Mouse (Mus musculus) hindbrain, postnatal 0 days (tissue): ENCODE measurements around the gene Pik3ap1. TPM values are rescaled to one million over a fixed set of nuclear protein-coding genes. Genes with fewer than 3 reads are reported as not detected.

Experiments used
- ATAC-seq: fragments of 200-750 bp; cut with Nextera tagmentation; 2 replicates; pipeline ENCODE4 v1.8.0; 2017; ENCODE audit warnings: mild to moderate bottlenecking, moderate TSS enrichment, moderate library complexity
- DNase-seq: peaks from one replicate; pipeline ENCODE4 v3.0.0-alpha.2; 2015; ENCODE audit warnings: low spot score
- H3K27ac ChIP-seq: fragments of 300-500 bp; sonication (generic); 2 replicates; pipeline ENCODE4 v1.5.1; 2014; ENCODE audit warnings: mild to moderate bottlenecking
- H3K27me3 ChIP-seq: fragments of 300-500 bp; sonication (generic); 2 replicates; pipeline ENCODE4 v1.6.1; 2014; ENCODE audit warnings: low read length, mixed read lengths; ENCODE audit not compliant: insufficient read depth
- H3K36me3 ChIP-seq: fragments of 300-500 bp; sonication (generic); 2 replicates; pipeline ENCODE4 v1.6.1; 2014; ENCODE audit warnings: low read length, mixed read lengths; ENCODE audit not compliant: insufficient read depth
- H3K4me1 ChIP-seq: fragments of 300-500 bp; sonication (generic); 2 replicates; pipeline ENCODE4 v1.6.1; 2014; ENCODE audit warnings: antibody characterized with exemption, low read length, mixed read lengths; ENCODE audit not compliant: insufficient read depth
- H3K4me2 ChIP-seq: fragments of 300-500 bp; sonication (generic); 2 replicates; pipeline ENCODE4 v1.6.1; 2014; ENCODE audit warnings: low read depth, mild to moderate bottlenecking, low read length, moderate library complexity, mixed read lengths
- H3K4me3 ChIP-seq: fragments of 300-500 bp; sonication (generic); 2 replicates; pipeline ENCODE4 v1.5.1; 2014; ENCODE audit warnings: low read length
- H3K9ac ChIP-seq: fragments of 300-500 bp; sonication (generic); replicated peaks from 2 replicates; pipeline ENCODE4 v1.6.1; 2014; ENCODE audit warnings: mild to moderate bottlenecking, low read length, moderate library complexity, mixed read lengths
- H3K9me3 ChIP-seq: fragments of 300-500 bp; sonication (generic); 2 replicates; pipeline ENCODE4 v1.6.1; 2016; ENCODE audit warnings: low read length, mixed read lengths
- CTCF ChIP-seq: IDR thresholded peaks from 2 replicates; pipeline ENCODE4 v1.5.1; 2016; ENCODE audit warnings: antibody characterized with exemption, control low read depth, low read depth
- WGBS: fragments of 180-500 bp; shearing (Covaris S2); extraction: QIAGEN DNeasy Blood & Tissue Kit; methylation state at CpG from one replicate; pipeline ENCODE4 v1.1.7; 2014; 5-methylcytosine and 5-hydroxymethylcytosine counted together
- polyA plus RNA-seq: library from polyadenylated mRNA; unstranded; fragments of >200 nt; fragmentation: Nextera tagmentation; extraction: Ambion mirVana; gene quantifications from 2 replicates; pipeline ENCODE4 v1.2.1, GENCODE M21; 2015
- total RNA-seq: library from RNA; depleted of rRNA; stranded (reverse); fragments of >200 nt; gene quantifications from 2 replicates; pipeline ENCODE4 v1.2.3, GENCODE M21; 2014

Gene Pik3ap1
- total and polyA plus RNA-seq, 2 experiments from 2014 or later = 1.1 to 1.7 TPM

DNA sequence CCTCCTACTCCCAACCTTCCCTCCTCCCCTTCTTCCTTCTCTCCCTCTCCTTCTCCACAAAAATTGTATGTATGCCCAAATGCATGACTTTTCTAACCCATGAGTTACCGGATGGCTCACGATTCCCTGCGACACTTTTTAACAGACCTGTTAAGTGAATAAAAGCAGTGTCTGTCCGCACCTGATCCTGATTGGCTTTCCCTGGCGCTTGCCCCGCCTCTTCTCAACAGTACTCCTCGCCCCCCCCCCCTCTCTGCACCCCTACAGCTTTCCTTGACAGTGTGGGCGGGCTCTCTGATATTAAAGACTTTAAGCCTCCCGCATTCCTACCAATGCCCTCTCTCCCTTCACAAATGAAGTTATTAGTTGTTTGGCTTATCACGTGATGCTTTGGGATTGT lies 31.3 kb upstream of the Pik3ap1 start:
- TF ChIP-seq CTCF = no peak
- Histone ChIP-seq H3K9ac (no peak overlapping the region), H3K9me3 (no peaks in the 10 kb centered on the region), H3K36me3 (no peaks in the 10 kb centered on the region), H3K27ac (no peak overlapping the region), H3K4me2 (no peak overlapping the region), H3K4me3 (no peak overlapping the region), H3K27me3 (no peaks in the 10 kb centered on the region), H3K4me1 (no peaks in the 10 kb centered on the region)
- WGBS = 34% methylated on average over 10 of the region's 10 CpGs
- DNase-seq (no peak), ATAC-seq (no peak)

DNA sequence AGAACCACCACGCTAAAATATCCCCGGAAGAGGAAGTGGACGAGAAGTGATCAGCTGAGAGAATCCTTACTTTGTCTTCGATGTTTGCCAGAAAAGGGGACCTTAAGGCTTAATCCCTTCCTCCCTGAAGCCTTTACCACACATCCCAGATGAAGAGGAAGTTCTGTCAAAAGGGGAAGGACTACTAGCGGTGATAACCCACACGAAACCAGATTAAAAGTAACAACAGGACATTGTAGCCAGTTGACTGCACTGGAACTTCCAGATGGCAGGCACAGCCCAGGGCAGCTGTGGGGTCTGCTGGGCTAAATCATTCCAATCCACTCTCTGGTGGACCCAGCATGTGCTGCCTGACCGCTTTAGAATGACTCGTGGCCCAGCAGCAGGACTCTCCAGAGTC lies 17.7 kb upstream of the Pik3ap1 start:
- Histone ChIP-seq H3K9ac (no peak overlapping the region), H3K36me3 (no peaks in the 10 kb centered on the region), H3K4me2 (no peak overlapping the region), H3K27me3 (no peaks in the 10 kb centered on the region), H3K9me3 (no peaks in the 10 kb centered on the region), H3K4me1 (no peaks in the 10 kb centered on the region), H3K4me3 (no peak overlapping the region), H3K27ac (no peak overlapping the region)
- no peak for ATAC-seq
- WGBS = 80% methylated on average over 8 of the region's 8 CpGs
- no peak for DNase-seq
- TF ChIP-seq CTCF = no peak

DNA sequence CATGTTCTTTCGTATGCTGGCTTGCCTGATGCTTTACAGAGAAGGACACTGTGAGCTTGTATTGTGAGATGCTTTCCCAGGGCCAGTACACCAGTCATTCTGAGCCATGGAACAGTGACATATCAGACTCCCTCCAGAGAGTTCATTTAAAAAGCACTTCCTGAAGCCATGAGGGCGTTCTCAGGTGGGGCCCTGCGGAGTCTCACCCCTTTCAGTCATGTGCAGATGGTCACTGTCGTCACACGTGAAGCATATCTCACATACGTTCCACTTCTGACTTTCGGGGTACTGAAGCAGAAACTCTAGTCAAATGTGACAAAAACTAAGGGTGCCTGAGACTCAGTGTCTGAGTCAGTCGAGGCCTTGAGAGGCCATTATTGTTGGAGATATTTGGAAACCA lies 6.0 kb upstream of the Pik3ap1 start:
- no peak for ATAC-seq
- no peaks in the 10 kb centered on the region for H3K36me3 ChIP-seq
- no peaks in the 10 kb centered on the region for H3K27me3 ChIP-seq
- no peak overlapping the region; the same call in 1 of the 2 replicates for H3K9ac ChIP-seq
- no peak overlapping the region for H3K4me2 ChIP-seq
- no peak for DNase-seq
- WGBS = 83% methylated on average over 8 of the region's 8 CpGs
- no peak overlapping the region for H3K4me3 ChIP-seq
- no peaks in the 10 kb centered on the region for H3K4me1 ChIP-seq
- no peak for TF ChIP-seq CTCF
- no peak overlapping the region for H3K27ac ChIP-seq
- H3K9me3 ChIP-seq = no peaks in the 10 kb centered on the region

DNA sequence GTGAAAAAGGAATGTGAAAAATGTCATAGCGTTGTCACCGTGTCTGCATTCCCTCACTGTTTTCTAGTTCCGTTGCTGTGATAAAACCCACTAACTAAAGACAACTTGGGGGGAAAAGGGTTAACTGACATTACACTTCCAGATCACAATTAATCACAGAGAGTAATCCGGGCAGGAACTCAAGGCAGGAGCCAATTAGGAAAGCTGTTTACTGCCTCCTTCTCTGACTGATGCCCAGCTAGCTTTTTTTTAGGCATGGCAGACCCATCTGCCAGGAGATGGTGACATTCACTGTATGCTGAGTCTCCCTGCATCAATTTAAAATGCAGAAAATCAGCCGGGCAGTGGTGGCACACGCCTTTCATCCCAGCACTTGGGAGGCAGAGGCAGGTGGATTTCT lies 4.4 kb upstream of the Pik3ap1 start:
- no peaks in the 10 kb centered on the region for H3K4me1 ChIP-seq
- peak; percentile 44 for DNase-seq
- no peak for TF ChIP-seq CTCF
- no peak overlapping the region for H3K9ac ChIP-seq
- no peaks in the 10 kb centered on the region for H3K27me3 ChIP-seq
- no peak overlapping the region for H3K4me3 ChIP-seq
- WGBS = 46% methylated on average over 6 of the region's 6 CpGs
- H3K36me3 ChIP-seq = no peaks in the 10 kb centered on the region
- no peaks in the 10 kb centered on the region for H3K9me3 ChIP-seq
- no peak for ATAC-seq
- H3K27ac ChIP-seq = no peak overlapping the region
- H3K4me2 ChIP-seq = no peak overlapping the region

DNA sequence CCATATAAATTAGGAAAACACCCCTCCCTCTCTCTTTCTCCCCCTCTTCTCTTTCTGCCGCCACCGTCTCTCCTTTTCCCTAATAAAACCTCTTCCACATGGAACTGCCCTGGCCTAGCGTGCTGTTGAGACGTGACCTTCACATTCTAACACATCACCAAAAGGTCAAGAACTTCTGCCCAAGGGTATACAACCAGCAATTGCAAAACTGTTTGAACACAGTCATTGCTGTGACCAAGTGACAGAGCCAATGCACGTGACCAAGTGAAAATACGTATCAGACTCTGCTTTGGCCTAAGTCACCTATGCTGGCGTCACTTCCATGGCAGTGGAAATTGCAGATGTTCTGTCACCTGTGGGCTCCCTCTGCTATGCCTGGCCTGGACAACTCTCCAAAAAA lies 3.3 kb upstream of the Pik3ap1 start:
- no peaks in the 10 kb centered on the region for H3K4me1 ChIP-seq
- H3K9me3 ChIP-seq = no peaks in the 10 kb centered on the region
- 92% methylated on average over 7 of the region's 7 CpGs for WGBS
- no peak overlapping the region for H3K4me2 ChIP-seq
- TF ChIP-seq CTCF = no peak
- ATAC-seq (no peak), DNase-seq (no peak)
- no peaks in the 10 kb centered on the region for H3K27me3 ChIP-seq
- no peak overlapping the region for H3K9ac ChIP-seq
- no peaks in the 10 kb centered on the region for H3K36me3 ChIP-seq
- H3K27ac ChIP-seq = no peak overlapping the region
- H3K4me3 ChIP-seq = no peak overlapping the region

DNA sequence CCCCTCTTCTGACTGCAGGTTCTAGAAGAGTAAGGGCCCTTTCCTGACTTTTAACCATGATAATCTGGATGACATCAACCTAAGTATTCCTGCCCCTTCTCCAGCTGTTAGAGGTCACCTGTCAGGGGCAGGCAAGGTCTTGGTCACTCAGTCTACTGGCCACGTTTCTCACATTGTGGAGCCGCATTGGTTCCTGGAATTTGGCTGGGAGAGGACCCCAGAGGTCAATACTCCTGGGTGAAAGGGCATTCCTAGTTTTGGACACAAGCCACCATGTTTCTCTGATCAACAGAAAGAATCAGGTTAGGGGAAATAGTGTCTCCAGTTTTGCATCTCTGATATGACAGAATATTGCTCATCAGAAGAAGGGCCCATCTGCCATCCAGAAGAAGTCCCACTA lies 2.4 kb upstream of the Pik3ap1 start:
- no peak for TF ChIP-seq CTCF
- H3K4me2 ChIP-seq = no peak overlapping the region
- H3K36me3 ChIP-seq = no peaks in the 10 kb centered on the region
- H3K4me3 ChIP-seq = no peak overlapping the region
- WGBS = 74% methylated on average over 2 of the region's 2 CpGs
- ATAC-seq (no peak), DNase-seq (no peak)
- H3K9me3 ChIP-seq = no peaks in the 10 kb centered on the region
- no peak overlapping the region for H3K27ac ChIP-seq
- no peaks in the 10 kb centered on the region for H3K4me1 ChIP-seq
- H3K9ac ChIP-seq = no peak overlapping the region
- H3K27me3 ChIP-seq = no peaks in the 10 kb centered on the region

DNA sequence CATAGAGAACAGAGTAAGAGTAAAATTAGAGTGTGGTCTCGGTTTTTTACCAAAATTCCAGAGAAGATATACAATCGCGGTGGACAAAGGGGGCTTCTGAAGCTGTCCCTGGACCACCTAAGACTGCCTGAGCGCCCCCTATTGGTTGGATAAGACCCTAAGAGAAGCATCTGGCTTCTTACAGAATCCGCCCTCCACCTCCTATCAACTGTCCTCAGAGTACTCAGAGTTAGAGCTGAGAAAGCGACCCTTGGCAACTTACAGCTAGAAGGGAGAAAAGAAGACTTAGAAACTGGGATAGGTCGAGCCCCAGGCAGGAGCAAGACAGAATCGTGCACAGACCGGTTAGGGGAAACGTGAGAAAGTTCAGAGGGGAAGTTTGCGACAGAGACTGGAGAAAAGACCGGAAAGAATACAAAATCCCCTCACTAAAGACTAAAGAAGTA lies 473 bp downstream of the Pik3ap1 start:
- Histone ChIP-seq H3K4me2 (peak overlapping the region; percentile 81), H3K4me1 (no peaks in the 10 kb centered on the region), H3K27ac (no peak overlapping the region), H3K36me3 (no peaks in the 10 kb centered on the region), H3K27me3 (no peaks in the 10 kb centered on the region), H3K9ac (peak overlapping the region; percentile 28; the same call in 1 of the 2 replicates), H3K4me3 (peak overlapping the region; percentile 48), H3K9me3 (no peaks in the 10 kb centered on the region)
- DNase-seq (peak; percentile 37), ATAC-seq (no peak)
- TF ChIP-seq CTCF = peak; percentile 37
- WGBS = 7% methylated on average over 12 of the region's 12 CpGs
